Mouse (Mus musculus): ENCODE measurements around the gene Arv1. TPM values are rescaled to one million over a fixed set of nuclear protein-coding genes. Genes with fewer than 3 reads are reported as not detected.

Gene Arv1
- total and polyA plus RNA-seq, 3 experiments, result 9.7 to 22.0 (median 11.9) TPM

GRCm38 (mm10) chr8:124701023-124701422 is 20.9 kb upstream of the Arv1 start:
- in situ Hi-C loops (cut with MboI; ENCODE audit: low pct_ligation_motif_present, low pct_unique_long_range_greater_than_20kb, low sequenced_read_pairs), result no loop called here
- Histone ChIP-seq H3K4me2 (ENCODE audit: insufficient read depth, low read depth, poor library complexity, severe bottlenecking) (no peak overlapping the region), H3K9me3 (replicated peaks; ENCODE audit: low read length) (no peaks in the 10 kb centered on the region), H3K36me3 (replicated peaks in 1 of 2; ENCODE audit: control insufficient read depth in 1 of 2, insufficient read depth in 1 of 2, low read length in 1 of 2) (peaks cover 44 to 82% of the 10 kb centered on the region in 2 experiments), H3K79me2 (replicated peaks; ENCODE audit: control insufficient read depth, extremely low read depth, insufficient read depth, poor library complexity, severe bottlenecking) (no peaks in the 10 kb centered on the region), H3K4me3 (replicated peaks in 1 of 3; ENCODE audit: low read depth in 2 of 3, low read length in 2 of 3, poor library complexity in 1 of 3) (no peak overlapping the region), H3K27ac (ENCODE audit: insufficient read depth, low read depth) (peak overlapping the region; percentile 26), H3K27me3 (replicated peaks) (no peaks in the 10 kb centered on the region), H3K9ac (ENCODE audit: insufficient read depth, low read depth) (no peak overlapping the region), H3K4me1 (ENCODE audit: control insufficient read depth in 1 of 2, insufficient read depth in 2 of 2) (peaks cover 8 to 23% of the 10 kb centered on the region in 2 experiments)
- dilution Hi-C loops (cut with MboI; ENCODE audit: extremely low pct_ligation_motif_present, extremely low pct_unique_long_range_greater_than_20kb, low sequenced_read_pairs), result no loop called here
- TF ChIP-seq POLR2AphosphoS2 (IDR thresholded peaks at IDR 0.05; ENCODE audit: low read depth, low read length) (no peak), ZMIZ1 (IDR thresholded peaks at IDR 0.05; ENCODE audit: low read depth, low read length) (no peak), NRF1 (IDR thresholded peaks at IDR 0.05; ENCODE audit: low read depth, low read length) (no peak), UBTF (IDR thresholded peaks at IDR 0.05; ENCODE audit: low read depth, low read length) (no peak), USF2 (conservative IDR thresholded peaks at IDR 0.05; ENCODE audit: low read depth, low read length) (no peak), POLR2A (IDR thresholded peaks at IDR 0.05; ENCODE audit: low read depth, low read length) (no peak), CTCF (conservative IDR thresholded peaks at IDR 0.05 in 1 of 2, IDR thresholded peaks at IDR 0.05 in 1 of 2; ENCODE audit: low read depth in 2 of 2, low read length in 2 of 2) (no peak), EP300 (IDR thresholded peaks at IDR 0.05; ENCODE audit: low read length) (no peak), TCF12 (IDR thresholded peaks at IDR 0.05; ENCODE audit: low read depth, low read length) (no peak), PAX5 (IDR thresholded peaks at IDR 0.05; ENCODE audit: low read length) (no peak), ELF1 (IDR thresholded peaks at IDR 0.05; ENCODE audit: low read depth, low read length) (no peak), MAFK (IDR thresholded peaks at IDR 0.05; ENCODE audit: insufficient replicate concordance, low read length) (no peak), CHD2 (IDR thresholded peaks at IDR 0.05; ENCODE audit: low read length) (no peak)
- DNase-seq (ENCODE audit: extremely low read depth), result no peak

DNA sequence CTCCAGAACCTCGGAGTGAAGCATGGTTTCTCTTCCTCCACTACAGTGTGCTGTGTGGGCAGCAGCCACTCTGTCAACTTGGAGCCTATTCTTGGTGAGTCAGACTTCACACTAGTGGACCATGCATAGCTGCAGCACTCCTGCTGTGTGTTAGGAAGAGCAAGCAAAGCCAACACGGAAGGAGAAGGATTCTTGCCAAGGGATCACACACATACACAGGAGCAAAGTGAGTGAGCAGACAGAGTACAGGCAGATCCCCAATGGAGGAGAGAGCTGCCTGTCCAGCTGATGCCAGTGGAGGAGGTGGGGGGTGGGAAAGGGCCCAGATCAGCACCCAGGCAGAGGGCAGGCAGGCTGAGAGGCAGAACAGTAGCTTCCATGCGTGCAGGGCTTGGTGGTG is 19.8 kb upstream of the Arv1 start:
- no peak overlapping the region for H3K4me2 ChIP-seq (ENCODE audit: insufficient read depth, low read depth, poor library complexity, severe bottlenecking)
- no peak for DNase-seq (ENCODE audit: extremely low read depth)
- no peaks in the 10 kb centered on the region for H3K79me2 ChIP-seq (replicated peaks; ENCODE audit: control insufficient read depth, extremely low read depth, insufficient read depth, poor library complexity, severe bottlenecking)
- H3K4me3 ChIP-seq (replicated peaks in 1 of 3; ENCODE audit: low read depth in 2 of 3, low read length in 2 of 3, poor library complexity in 1 of 3), result no peak overlapping the region
- peak overlapping the region; percentile 2; the same call in 1 of the 2 replicates for H3K27ac ChIP-seq (ENCODE audit: insufficient read depth, low read depth)
- H3K36me3 ChIP-seq (replicated peaks in 1 of 2; ENCODE audit: control insufficient read depth in 1 of 2, insufficient read depth in 1 of 2, low read length in 1 of 2), result peaks cover 47 to 82% of the 10 kb centered on the region in 2 experiments
- H3K4me1 ChIP-seq (ENCODE audit: control insufficient read depth in 1 of 2, insufficient read depth in 2 of 2), result peaks cover 8 to 23% of the 10 kb centered on the region in 2 experiments
- H3K9me3 ChIP-seq (replicated peaks; ENCODE audit: low read length), result no peaks in the 10 kb centered on the region
- H3K27me3 ChIP-seq (replicated peaks), result no peaks in the 10 kb centered on the region
- dilution Hi-C loops (cut with MboI; ENCODE audit: extremely low pct_ligation_motif_present, extremely low pct_unique_long_range_greater_than_20kb, low sequenced_read_pairs), result no loop called here
- H3K9ac ChIP-seq (ENCODE audit: insufficient read depth, low read depth), result no peak overlapping the region
- in situ Hi-C loops (cut with MboI; ENCODE audit: low pct_ligation_motif_present, low pct_unique_long_range_greater_than_20kb, low sequenced_read_pairs), result no loop called here
- TF ChIP-seq CTCF (conservative IDR thresholded peaks at IDR 0.05 in 1 of 2, IDR thresholded peaks at IDR 0.05 in 1 of 2; ENCODE audit: low read depth in 2 of 2, low read length in 2 of 2) (no peak), NELFE (IDR thresholded peaks at IDR 0.05; ENCODE audit: low read depth, low read length) (no peak), ZMIZ1 (IDR thresholded peaks at IDR 0.05; ENCODE audit: low read depth, low read length) (no peak), MYC (IDR thresholded peaks at IDR 0.05; ENCODE audit: low read depth, low read length) (no peak), MAX (IDR thresholded peaks at IDR 0.05; ENCODE audit: low read length) (no peak), TCF12 (IDR thresholded peaks at IDR 0.05; ENCODE audit: low read depth, low read length) (no peak), JUND (conservative IDR thresholded peaks at IDR 0.05; ENCODE audit: low read depth, low read length) (no peak), RCOR1 (conservative IDR thresholded peaks at IDR 0.05; ENCODE audit: low read depth, low read length) (no peak), E2F4 (IDR thresholded peaks at IDR 0.05; ENCODE audit: insufficient replicate concordance, low read depth, low read length) (no peak), MAFK (IDR thresholded peaks at IDR 0.05; ENCODE audit: insufficient replicate concordance, low read length) (no peak), UBTF (IDR thresholded peaks at IDR 0.05; ENCODE audit: low read depth, low read length) (no peak)

Measured in CH12.LX (cell line).